Comparison of ENCODE assay signal across 19 mouse cellular contexts in genomic region chr7:96701097-96701845, GRCm38 (mm10).
DNase-seq lines count a peak whose midpoint lies in the region; ATAC-seq lines count a peak whose summit lies in the region.
"Had no signal": no experiment of that assay in that cellular context is flagged by ENCODE, and none has a peak within 500 bp of the region (broad histone marks: within the 10 kb centered on the region; RNA-seq: fewer than 3 reads in every experiment).

No protein-coding gene starts in this region.

- peak; percentile 7; the same call in 1 of the 2 replicates for ATAC-seq in forebrain, embryonic 12.5 days (ENCODE audit: low FRiP score)
- peak; percentile 44 for ATAC-seq in lung, embryonic 16.5 days (ENCODE audit: low read depth)
- peak; percentile 12; the same call in 1 of the 2 replicates for ATAC-seq in megakaryocyte progenitor cell, adult 5-6 weeks (replicated peaks; ENCODE audit: poor library complexity)
- ATAC-seq: intestine, embryonic 16.5 days; midbrain, embryonic 13.5 days had no signal

- no peak overlapping the region for H3K27ac ChIP-seq in forebrain, embryonic 12.5 days
- no peak overlapping the region for H3K27ac ChIP-seq in forebrain, embryonic 10.5 days
- H3K27ac ChIP-seq in lung, embryonic 16.5 days (ENCODE audit: low read length): no peak overlapping the region
- H3K27ac ChIP-seq: embryonic facial prominence, embryonic 12.5 days; hindbrain, embryonic 13.5 days; kidney, embryonic 15.5 days; macrophage; midbrain, embryonic 13.5 days; stomach, embryonic 15.5 days had no signal

- no peak overlapping the region for H3K4me2 ChIP-seq in forebrain, embryonic 12.5 days
- H3K4me2 ChIP-seq in lung, embryonic 16.5 days (ENCODE audit: low read depth, low read length): no peak overlapping the region
- H3K4me2 ChIP-seq: embryonic facial prominence, embryonic 12.5 days; heart, embryonic 11.5 days; hindbrain, embryonic 13.5 days; kidney, embryonic 15.5 days; midbrain, embryonic 13.5 days; stomach, embryonic 15.5 days had no signal

- DNase-seq in forebrain, embryonic 10.5 days (ENCODE audit: extremely low spot score, low spot score): no peak
- DNase-seq in lung, adult 18-20 months: no peak
- peak; percentile 27 for DNase-seq in MN1 (ENCODE audit: low spot score)
- no peak for DNase-seq in retina, postnatal 1 day
- DNase-seq: cerebellum, adult 8-10 months; heart, postnatal 14 days; right cerebral cortex, postnatal 4 days had no signal

- H3K9me3 ChIP-seq in forebrain, embryonic 12.5 days: no peaks in the 10 kb centered on the region
- H3K9me3 ChIP-seq in forebrain, embryonic 10.5 days: no peaks in the 10 kb centered on the region
- H3K9me3 ChIP-seq in lung, embryonic 16.5 days (ENCODE audit: control insufficient read depth, low read length): no peaks in the 10 kb centered on the region
- H3K9me3 ChIP-seq: embryonic facial prominence, embryonic 12.5 days; hindbrain, embryonic 13.5 days; kidney, embryonic 15.5 days; midbrain, embryonic 13.5 days; stomach, embryonic 15.5 days had no signal

- H3K9ac ChIP-seq in forebrain, embryonic 12.5 days: no peak overlapping the region
- no peak overlapping the region for H3K9ac ChIP-seq in lung, embryonic 16.5 days (ENCODE audit: low read length)
- H3K9ac ChIP-seq: embryonic facial prominence, embryonic 12.5 days; hindbrain, embryonic 13.5 days; kidney, embryonic 15.5 days; midbrain, embryonic 13.5 days; stomach, embryonic 15.5 days had no signal

- peaks cover 4% of the 10 kb centered on the region; the same call in 1 of the 2 replicates for H3K4me1 ChIP-seq in forebrain, embryonic 12.5 days
- no peaks in the 10 kb centered on the region for H3K4me1 ChIP-seq in forebrain, embryonic 10.5 days
- H3K4me1 ChIP-seq in lung, embryonic 16.5 days (replicated peaks; ENCODE audit: control insufficient read depth, insufficient read depth, low read length): no peaks in the 10 kb centered on the region; the same call in 1 of the 2 replicates
- H3K4me1 ChIP-seq: embryonic facial prominence, embryonic 12.5 days; kidney, embryonic 15.5 days; stomach, embryonic 15.5 days had no signal

- WGBS in forebrain, embryonic 12.5 days: 84% methylated on average over 8 of the region's 8 CpGs
- 94% methylated on average over 8 of the region's 8 CpGs for WGBS in forebrain, embryonic 10.5 days
- 64% methylated on average over 8 of the region's 8 CpGs for WGBS in lung, embryonic 16.5 days

- no peak overlapping the region for H3K4me3 ChIP-seq in forebrain, embryonic 12.5 days (replicated peaks)
- H3K4me3 ChIP-seq in forebrain, embryonic 10.5 days: no peak overlapping the region
- no peak overlapping the region for H3K4me3 ChIP-seq in lung, embryonic 16.5 days (ENCODE audit: low read length)
- H3K4me3 ChIP-seq: embryonic facial prominence, embryonic 12.5 days; hindbrain, embryonic 13.5 days; kidney, embryonic 15.5 days; midbrain, embryonic 13.5 days; myocyte; stomach, embryonic 15.5 days had no signal

- peaks cover 33% of the 10 kb centered on the region; the same call in 1 of the 2 replicates for H3K36me3 ChIP-seq in forebrain, embryonic 12.5 days (replicated peaks)
- peaks cover 69% of the 10 kb centered on the region for H3K36me3 ChIP-seq in forebrain, embryonic 10.5 days (replicated peaks)
- H3K36me3 ChIP-seq in lung, embryonic 16.5 days (ENCODE audit: control insufficient read depth, insufficient read depth, low read length): no peaks in the 10 kb centered on the region
- H3K36me3 ChIP-seq: stomach, embryonic 15.5 days had no signal

- 0 out of 2 replicates have a peak, but pooled peaks cover 7% of the 10 kb centered on the region for H3K27me3 ChIP-seq in forebrain, embryonic 12.5 days
- peaks cover 6% of the 10 kb centered on the region; the same call in 1 of the 2 replicates for H3K27me3 ChIP-seq in forebrain, embryonic 10.5 days (ENCODE audit: poor library complexity, severe bottlenecking)
- H3K27me3 ChIP-seq in lung, embryonic 16.5 days (ENCODE audit: control insufficient read depth, insufficient read depth, low read depth, low read length): no peaks in the 10 kb centered on the region
- H3K27me3 ChIP-seq: embryonic facial prominence, embryonic 12.5 days; kidney, embryonic 15.5 days; stomach, embryonic 15.5 days had no signal
